Mouse (Mus musculus) embryo, embryonic 11.5 days (tissue): ENCODE measurements at regions not wholly inside any gene's neighbourhood (a gene's known extent, or its start where the extent isn't known, plus 50 kb on each side); places are given as distances from the start of the nearest gene placed in this dataset.

Experiments
- DNase-seq: peaks from one replicate; pipeline ENCODE4 v3.0.0-alpha.2; 2012; ENCODE audit warnings: low read depth, low spot score

- no peak for DNase-seq
Measured at GRCm38 (mm10) chr1:133474546-133474945, 50.4 kb upstream of the Sox13 start.
